ENCODE assay signal across 25 mouse cellular contexts in the genomic region with DNA sequence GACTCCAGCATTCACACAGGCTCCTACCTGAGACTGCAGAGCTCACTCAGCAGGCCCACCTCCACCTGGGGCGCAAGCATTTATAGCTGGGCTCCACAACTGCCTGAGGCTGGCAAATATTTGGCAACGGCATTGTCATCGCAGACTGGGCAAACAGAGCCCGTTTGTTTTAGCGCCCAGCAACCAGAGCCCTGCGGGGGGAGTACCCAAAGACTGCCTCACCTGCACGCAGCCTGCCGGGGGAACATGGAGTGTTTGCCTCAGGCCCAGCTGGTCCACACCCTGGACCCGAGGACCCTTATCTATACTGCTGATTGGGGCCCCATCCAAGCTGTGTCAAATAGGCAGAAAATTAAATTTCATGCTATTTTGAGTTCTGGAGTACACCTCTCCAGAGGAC. TPM values are rescaled to one million over a fixed set of nuclear protein-coding genes. Genes with fewer than 3 reads are reported as not detected.
A peak's percentile ranks its signal among the peaks of the same experiment; 100 is the strongest.
DNase-seq lines count a peak whose midpoint lies in the region; ATAC-seq and TF ChIP-seq lines count a peak whose summit lies in the region.
"Had no signal": no experiment of that assay in that cellular context is flagged by ENCODE, and none has a peak within 500 bp of the region (broad histone marks: within the 10 kb centered on the region; RNA-seq: fewer than 3 reads in every experiment).

A gene (minus strand): TSS at position 61 of the 400 bp plus-strand sequence.

- no peak; the same call in 1 of the 2 replicates for TF ChIP-seq POLR2A in lung, adult 2 months (IDR thresholded peaks at IDR 0.05; ENCODE audit: borderline replicate concordance, extremely low read depth, low read depth, low read length)

- TF ChIP-seq CTCF in lung, adult 2 months (IDR thresholded peaks at IDR 0.05; ENCODE audit: insufficient read depth, low read length), result no peak

- ATAC-seq in hindbrain, embryonic 13.5 days (ENCODE audit: low FRiP score), result no peak
- ATAC-seq in hindbrain, embryonic 12.5 days (ENCODE audit: low FRiP score), result no peak
- ATAC-seq: activated CD4-positive, CD25-positive, alpha-beta regulatory T cell, adult 4 months; forebrain, embryonic 16.5 days; hindbrain, postnatal 0 days had no signal

- DNase-seq in MN1 (ENCODE audit: low spot score), result peak; percentile 55
- peak; percentile 43 for DNase-seq in lung, adult 2 months
- DNase-seq in lung, postnatal 4 days, result peak; percentile 47 to 74
- DNase-seq in right cerebral cortex, postnatal 10 days (ENCODE audit: low spot score in 2 of 2), result no peak
- DNase-seq in left cerebral cortex, postnatal 14 days (ENCODE audit: low spot score in 2 of 2), result no peak
- DNase-seq in spleen, postnatal 36 days (ENCODE audit: low spot score in 2 of 2), result no peak
- DNase-seq: adrenal gland, postnatal 36 days; cerebellum, adult 9-11 months; heart, adult 18-20 months; retina, postnatal 1 day had no signal

- H3K9me3 ChIP-seq in hindbrain, embryonic 13.5 days, result no peaks in the 10 kb centered on the region
- no peaks in the 10 kb centered on the region for H3K9me3 ChIP-seq in hindbrain, embryonic 12.5 days (replicated peaks)
- H3K9me3 ChIP-seq: limb, embryonic 13.5 days had no signal

- no peak within 1 kb of the TSS for H3K4me3 ChIP-seq in hindbrain, embryonic 13.5 days
- H3K4me3 ChIP-seq in hindbrain, embryonic 12.5 days, result no peak within 1 kb of the TSS
- no peak within 1 kb of the TSS for H3K4me3 ChIP-seq in lung, adult 2 months (replicated peaks; ENCODE audit: extremely low read depth, low read depth, low read length)
- H3K4me3 ChIP-seq: erythroblast, embryonic 14.5 days; left cerebral cortex, adult 2 months; limb, embryonic 13.5 days had no signal

- 67% methylated on average over 9 of the region's 9 CpGs for WGBS in hindbrain, embryonic 13.5 days
- 65% methylated on average over 9 of the region's 9 CpGs for WGBS in hindbrain, embryonic 12.5 days
- 56% methylated on average over 9 of the region's 9 CpGs for WGBS in lung, adult 2 months

- no peaks in the 10 kb centered on the region for H3K36me3 ChIP-seq in hindbrain, embryonic 13.5 days
- no peaks in the 10 kb centered on the region for H3K36me3 ChIP-seq in hindbrain, embryonic 12.5 days
- H3K36me3 ChIP-seq: limb, embryonic 13.5 days had no signal

- H3K4me1 ChIP-seq in hindbrain, embryonic 13.5 days (replicated peaks), result no peaks in the 10 kb centered on the region
- H3K4me1 ChIP-seq in hindbrain, embryonic 12.5 days, result no peaks in the 10 kb centered on the region
- H3K4me1 ChIP-seq in lung, adult 2 months (ENCODE audit: control insufficient read depth, insufficient read depth, low read length), result no peaks in the 10 kb centered on the region
- H3K4me1 ChIP-seq: limb, embryonic 13.5 days had no signal

- peaks cover 31% of the 10 kb centered on the region for H3K27me3 ChIP-seq in hindbrain, embryonic 13.5 days
- peaks cover 17% of the 10 kb centered on the region for H3K27me3 ChIP-seq in hindbrain, embryonic 12.5 days

- H3K9ac ChIP-seq in hindbrain, embryonic 13.5 days, result peak within 1 kb of the TSS; percentile 13; the same call in 1 of the 2 replicates
- no peak within 1 kb of the TSS for H3K9ac ChIP-seq in hindbrain, embryonic 12.5 days
- H3K9ac ChIP-seq: limb, embryonic 13.5 days had no signal

- intact Hi-C loops in left cerebral cortex, postnatal 14 days (cut with DNase I), result no loop called here

- no peak within 1 kb of the TSS for H3K4me2 ChIP-seq in hindbrain, embryonic 13.5 days
- no peak within 1 kb of the TSS for H3K4me2 ChIP-seq in hindbrain, embryonic 12.5 days (replicated peaks)
- H3K4me2 ChIP-seq: limb, embryonic 13.5 days had no signal

- H3K27ac ChIP-seq in hindbrain, embryonic 13.5 days, result no peak within 1 kb of the TSS
- no peak within 1 kb of the TSS for H3K27ac ChIP-seq in hindbrain, embryonic 12.5 days
- H3K27ac ChIP-seq: hindbrain, postnatal 0 days; left cerebral cortex, adult 2 months; limb, embryonic 13.5 days had no signal

RNA-seq across cellular contexts. Expression of the gene that starts here (rescaled TPM):
- polyA plus RNA-seq in hindbrain, embryonic 13.5 days (2015; fragmentation: Nextera tagmentation; extraction: Ambion mirVana), result not detected in 2 replicates
- not detected in 2 replicates for polyA plus RNA-seq in hindbrain, embryonic 12.5 days (2016; fragmentation: Nextera tagmentation; extraction: Ambion mirVana)
- 6.2 and 6.9 TPM in 2 replicates for polyA plus RNA-seq in lung, adult 2 months (2012; rRNA removed)
- not detected for total RNA-seq in left cerebral cortex, postnatal 14 days (2021)
- total RNA-seq: CH12.LX; gastrocnemius, adult 18-20 months; heart, adult 18-20 months; hindbrain, postnatal 0 days; layer of hippocampus, adult 8-10 months; left cerebral cortex, adult 2 months; megakaryocyte-erythroid progenitor cell, adult 5-6 weeks had no signal
- polyA plus RNA-seq: activated CD4-positive, CD25-positive, alpha-beta regulatory T cell, adult 4 months; erythroblast, embryonic 14.5 days; forebrain, embryonic 16.5 days; heart, postnatal 0 days; hindbrain, postnatal 0 days; kidney, embryonic 16.5 days; limb, embryonic 13.5 days; neural tube, embryonic 14.5 days had no signal

Comparison
In these comparisons a context has a peak if more than half of its experiments do, and no peak if none do; other contexts are left out.
1. DNase-seq: peak in MN1 (single experiment), lung, adult 2 months (single experiment) and lung, postnatal 4 days (2 of 2); none in right cerebral cortex, postnatal 10 days (0 of 2), left cerebral cortex, postnatal 14 days (0 of 2) and spleen, postnatal 36 days (0 of 2).